Mouse (Mus musculus): ENCODE data around the gene Serpinf2. TPM values are rescaled to one million over a fixed set of nuclear protein-coding genes. Genes with fewer than 3 reads are reported as not detected.

The Serpinf2 gene
- polyA plus RNA-seq, 1 experiment from 2014 or later = not detected

GRCm38 (mm10) chr11:75461743-75462252 lies 22.4 kb upstream of the Serpinf2 start:
- ATAC-seq (ENCODE audit: low FRiP score, low TSS enrichment) = peak; percentile 44; the same call in 1 of the 2 replicates
- WGBS = under 1% methylated on average over 30 of the region's 30 CpGs

GRCm38 (mm10) chr11:75460844-75461742 lies 21.7 kb upstream of the Serpinf2 start, which contains the start of gene Tlcd2:
Gene Tlcd2 (plus strand): TSS chr11:75461715.
- Histone ChIP-seq H3K27ac (replicated peaks; ENCODE audit: low read depth, low read length) (peak within 1 kb of the TSS; percentile 73), H3K9ac (replicated peaks; ENCODE audit: low read length) (peak within 1 kb of the TSS; percentile 62), H3K4me1 (ENCODE audit: control insufficient read depth, insufficient read depth, low read length) (peaks cover 21% of the 10 kb centered on the region), H3K4me2 (ENCODE audit: low read length) (peak within 1 kb of the TSS; percentile 96), H3K9me3 (ENCODE audit: control insufficient read depth, low read length) (no peaks in the 10 kb centered on the region), H3K27me3 (ENCODE audit: control insufficient read depth, insufficient read depth, low read length) (no peaks in the 10 kb centered on the region), H3K36me3 (ENCODE audit: control insufficient read depth, insufficient read depth, low read length) (peaks cover 13% of the 10 kb centered on the region), H3K4me3 (replicated peaks; ENCODE audit: low read depth, low read length) (peak within 1 kb of the TSS; percentile 75)
- WGBS = under 1% methylated on average over 46 of the region's 46 CpGs
- peak; percentile 100 for DNase-seq
- ATAC-seq (ENCODE audit: low FRiP score, low TSS enrichment) = peak; percentile 97

More at GRCm38 (mm10) chr11:75461743-75462252, 22.4 kb upstream of the Serpinf2 start:
- H3K36me3 ChIP-seq (ENCODE audit: control insufficient read depth, insufficient read depth, low read length) = peaks cover 13% of the 10 kb centered on the region
- H3K4me1 ChIP-seq (ENCODE audit: control insufficient read depth, insufficient read depth, low read length) = peaks cover 21% of the 10 kb centered on the region
- H3K4me3 ChIP-seq (replicated peaks; ENCODE audit: low read depth, low read length) = peak overlapping the region; percentile 75
- peak; percentile 10 for DNase-seq
- no peaks in the 10 kb centered on the region for H3K9me3 ChIP-seq (ENCODE audit: control insufficient read depth, low read length)
- H3K4me2 ChIP-seq (ENCODE audit: low read length) = peak overlapping the region; percentile 96
- H3K9ac ChIP-seq (replicated peaks; ENCODE audit: low read length) = peak overlapping the region; percentile 62
- H3K27me3 ChIP-seq (ENCODE audit: control insufficient read depth, insufficient read depth, low read length) = no peaks in the 10 kb centered on the region
- H3K27ac ChIP-seq (replicated peaks; ENCODE audit: low read depth, low read length) = peak overlapping the region; percentile 49; the same call in 1 of the 2 replicates

DNA sequence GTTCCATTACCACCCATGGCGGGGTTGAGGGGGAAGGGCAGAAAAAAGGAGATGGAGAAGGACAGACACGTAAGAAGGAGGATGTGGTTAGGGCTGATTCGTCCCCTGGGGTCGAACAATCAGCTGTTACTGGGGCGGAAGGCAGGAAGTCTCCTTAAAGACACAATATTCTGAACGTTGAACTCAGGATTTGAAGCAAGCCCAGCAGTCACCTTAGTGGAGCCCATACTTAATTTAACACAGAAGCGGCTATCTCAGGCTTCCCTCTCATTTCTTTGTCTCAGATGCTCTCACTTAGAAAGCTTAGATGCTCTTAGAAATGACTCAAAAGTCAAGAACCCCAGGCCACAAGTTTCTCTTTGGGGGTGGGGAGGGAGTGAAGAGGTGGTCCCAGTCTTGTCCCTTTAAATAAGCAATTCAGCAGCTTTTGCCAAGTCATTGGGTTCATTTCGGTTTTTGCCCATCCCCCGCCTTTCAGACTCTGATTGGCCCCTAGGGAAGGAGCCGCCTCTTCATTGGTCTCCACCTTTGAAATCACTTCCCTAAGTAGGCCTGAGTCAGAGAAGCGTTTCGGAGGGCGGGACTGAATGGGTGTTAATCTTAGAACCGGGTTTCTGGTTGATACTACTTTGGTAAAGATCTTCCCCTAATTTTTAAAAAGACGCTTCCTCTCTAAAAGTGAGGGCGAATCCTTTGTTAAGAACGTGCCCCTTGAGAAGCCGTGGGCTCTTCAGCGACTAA lies 20.9 kb upstream of the Serpinf2 start:
- Histone ChIP-seq H3K4me3 (replicated peaks; ENCODE audit: low read depth, low read length) (peak overlapping the region; percentile 75), H3K27ac (replicated peaks; ENCODE audit: low read depth, low read length) (peak overlapping the region; percentile 73), H3K4me2 (ENCODE audit: low read length) (peak overlapping the region; percentile 68), H3K27me3 (ENCODE audit: control insufficient read depth, insufficient read depth, low read length) (no peaks in the 10 kb centered on the region), H3K4me1 (ENCODE audit: control insufficient read depth, insufficient read depth, low read length) (peaks cover 21% of the 10 kb centered on the region), H3K9ac (replicated peaks; ENCODE audit: low read length) (peak overlapping the region; percentile 1; the same call in 1 of the 2 replicates), H3K9me3 (ENCODE audit: control insufficient read depth, low read length) (no peaks in the 10 kb centered on the region), H3K36me3 (ENCODE audit: control insufficient read depth, insufficient read depth, low read length) (peaks cover 5% of the 10 kb centered on the region)
- DNase-seq = peak; percentile 88
- WGBS = 2% methylated on average over 19 of the region's 19 CpGs
- no peak for ATAC-seq (ENCODE audit: low FRiP score, low TSS enrichment)

DNA sequence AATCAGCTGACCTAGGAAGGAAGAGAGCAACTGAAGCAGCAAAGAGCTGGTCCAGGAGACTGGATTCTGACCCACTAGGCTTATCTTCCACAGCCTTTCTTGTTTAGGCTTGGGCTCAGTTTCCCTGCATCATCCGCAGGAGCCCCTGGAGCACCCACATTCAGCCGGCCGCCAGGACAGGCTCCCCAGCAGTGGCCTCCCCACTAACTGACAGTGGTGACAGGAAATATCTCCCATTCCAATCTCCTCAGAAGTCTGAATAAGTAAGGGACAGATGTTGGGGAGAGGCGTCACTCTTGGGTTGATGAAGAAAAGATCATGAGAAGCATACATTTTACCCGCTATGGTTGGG lies 20.3 kb upstream of the Serpinf2 start:
- no peak for DNase-seq
- no peaks in the 10 kb centered on the region for H3K36me3 ChIP-seq (ENCODE audit: control insufficient read depth, insufficient read depth, low read length)
- H3K4me1 ChIP-seq (ENCODE audit: control insufficient read depth, insufficient read depth, low read length) = peaks cover 26% of the 10 kb centered on the region
- no peak for ATAC-seq (ENCODE audit: low FRiP score, low TSS enrichment)
- WGBS = 24% methylated on average over 5 of the region's 5 CpGs
- peak overlapping the region; percentile 68 for H3K4me2 ChIP-seq (ENCODE audit: low read length)
- no peak overlapping the region for H3K9ac ChIP-seq (replicated peaks; ENCODE audit: low read length)
- 0 out of 2 replicates have a peak overlapping the region, but pooled peaks have one; percentile 73 for H3K27ac ChIP-seq (replicated peaks; ENCODE audit: low read depth, low read length)
- no peak overlapping the region for H3K4me3 ChIP-seq (replicated peaks; ENCODE audit: low read depth, low read length)
- H3K27me3 ChIP-seq (ENCODE audit: control insufficient read depth, insufficient read depth, low read length) = no peaks in the 10 kb centered on the region
- no peaks in the 10 kb centered on the region for H3K9me3 ChIP-seq (ENCODE audit: control insufficient read depth, low read length)

- DNase-seq = no peak
- Histone ChIP-seq H3K4me2 (ENCODE audit: low read length) (no peak overlapping the region), H3K4me1 (ENCODE audit: control insufficient read depth, insufficient read depth, low read length) (peaks cover 27% of the 10 kb centered on the region), H3K9me3 (ENCODE audit: control insufficient read depth, low read length) (no peaks in the 10 kb centered on the region), H3K27me3 (ENCODE audit: control insufficient read depth, insufficient read depth, low read length) (no peaks in the 10 kb centered on the region), H3K27ac (replicated peaks; ENCODE audit: low read depth, low read length) (no peak overlapping the region), H3K9ac (replicated peaks; ENCODE audit: low read length) (no peak overlapping the region), H3K36me3 (ENCODE audit: control insufficient read depth, insufficient read depth, low read length) (no peaks in the 10 kb centered on the region), H3K4me3 (replicated peaks; ENCODE audit: low read depth, low read length) (no peak overlapping the region)
- WGBS = 79% methylated on average over 5 of the region's 5 CpGs
- ATAC-seq (ENCODE audit: low FRiP score, low TSS enrichment) = no peak
Measured at GRCm38 (mm10) chr11:75459141-75459711, 19.8 kb upstream of the Serpinf2 start.

DNA sequence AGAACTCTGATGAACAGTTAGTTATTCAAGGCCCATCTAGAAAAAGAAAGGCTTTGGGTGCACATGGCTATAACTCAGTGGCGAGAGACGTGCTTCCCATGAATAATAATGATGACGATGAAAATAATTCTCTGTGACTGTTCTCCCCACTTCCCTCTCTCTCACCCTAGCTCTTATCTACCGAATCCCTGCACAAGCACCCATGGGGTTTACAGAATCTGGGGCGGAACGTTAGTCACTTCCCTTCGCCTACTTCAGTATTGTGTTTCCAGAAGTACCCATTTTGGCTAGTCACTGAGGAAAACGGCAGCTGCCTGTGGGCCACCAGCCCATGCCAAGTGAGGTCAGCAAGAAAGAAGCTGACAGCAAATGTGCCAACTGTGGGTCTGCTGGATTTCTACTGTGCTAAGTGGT lies 19.2 kb upstream of the Serpinf2 start:
- no peak overlapping the region for H3K9ac ChIP-seq (replicated peaks; ENCODE audit: low read length)
- H3K36me3 ChIP-seq (ENCODE audit: control insufficient read depth, insufficient read depth, low read length) = no peaks in the 10 kb centered on the region
- DNase-seq (no peak), ATAC-seq (ENCODE audit: low FRiP score, low TSS enrichment) (no peak)
- H3K27me3 ChIP-seq (ENCODE audit: control insufficient read depth, insufficient read depth, low read length) = no peaks in the 10 kb centered on the region
- H3K4me3 ChIP-seq (replicated peaks; ENCODE audit: low read depth, low read length) = no peak overlapping the region
- WGBS = 79% methylated on average over 8 of the region's 8 CpGs
- peaks cover 31% of the 10 kb centered on the region for H3K4me1 ChIP-seq (ENCODE audit: control insufficient read depth, insufficient read depth, low read length)
- H3K9me3 ChIP-seq (ENCODE audit: control insufficient read depth, low read length) = no peaks in the 10 kb centered on the region
- H3K27ac ChIP-seq (replicated peaks; ENCODE audit: low read depth, low read length) = no peak overlapping the region
- no peak overlapping the region for H3K4me2 ChIP-seq (ENCODE audit: low read length)

DNA sequence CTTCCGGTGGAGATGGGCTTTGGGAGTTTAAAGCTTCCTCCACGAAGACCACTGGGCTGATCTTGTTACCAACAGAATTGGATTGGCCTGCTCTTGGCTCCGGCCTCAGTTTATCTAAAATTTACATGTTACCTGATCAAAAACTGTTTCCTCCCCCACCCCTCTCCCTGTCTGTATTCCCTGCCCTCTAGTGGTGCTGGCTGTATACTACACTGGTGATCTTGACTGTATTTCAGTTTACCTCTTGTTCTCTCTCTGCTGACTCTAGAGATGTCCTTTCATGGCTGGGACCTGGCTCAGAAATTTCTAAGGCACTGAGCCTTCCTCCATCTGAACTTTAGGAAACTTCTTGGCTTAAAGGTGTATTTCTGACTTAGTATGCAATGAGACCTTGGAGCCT lies 18.8 kb upstream of the Serpinf2 start:
- H3K9me3 ChIP-seq (ENCODE audit: control insufficient read depth, low read length) = no peaks in the 10 kb centered on the region
- no peaks in the 10 kb centered on the region for H3K36me3 ChIP-seq (ENCODE audit: control insufficient read depth, insufficient read depth, low read length)
- H3K27ac ChIP-seq (replicated peaks; ENCODE audit: low read depth, low read length) = no peak overlapping the region
- H3K27me3 ChIP-seq (ENCODE audit: control insufficient read depth, insufficient read depth, low read length) = no peaks in the 10 kb centered on the region
- peaks cover 33% of the 10 kb centered on the region for H3K4me1 ChIP-seq (ENCODE audit: control insufficient read depth, insufficient read depth, low read length)
- H3K9ac ChIP-seq (replicated peaks; ENCODE audit: low read length) = no peak overlapping the region
- no peak for ATAC-seq (ENCODE audit: low FRiP score, low TSS enrichment)
- DNase-seq = peak; percentile 64
- no peak overlapping the region for H3K4me2 ChIP-seq (ENCODE audit: low read length)
- H3K4me3 ChIP-seq (replicated peaks; ENCODE audit: low read depth, low read length) = no peak overlapping the region
- 22% methylated on average over 3 of the region's 3 CpGs for WGBS

DNA sequence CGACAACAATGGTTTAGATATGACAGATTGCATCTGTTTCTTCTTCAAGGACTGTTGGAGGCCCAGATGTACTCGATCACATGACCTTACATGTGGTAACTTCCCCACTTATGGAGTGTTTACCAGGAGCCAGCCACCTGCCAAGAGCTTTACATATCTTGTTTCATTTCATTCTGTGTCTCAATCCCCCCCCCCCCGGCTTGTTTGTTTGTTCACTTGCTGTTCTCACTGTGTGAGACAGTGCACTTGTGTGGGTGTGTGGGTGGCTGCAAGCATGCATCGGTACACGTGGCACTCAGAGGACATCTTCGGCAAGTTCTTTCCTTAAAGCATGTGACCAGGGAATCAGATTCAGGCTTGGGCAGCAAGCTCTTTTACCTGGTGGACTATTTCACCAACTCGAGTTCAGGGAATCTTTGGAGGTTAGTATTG lies 17.1 kb upstream of the Serpinf2 start:
- no peak overlapping the region for H3K4me3 ChIP-seq (replicated peaks; ENCODE audit: low read depth, low read length)
- no peak overlapping the region for H3K4me2 ChIP-seq (ENCODE audit: low read length)
- 91% methylated on average over 7 of the region's 7 CpGs for WGBS
- ATAC-seq (ENCODE audit: low FRiP score, low TSS enrichment) = no peak
- H3K4me1 ChIP-seq (ENCODE audit: control insufficient read depth, insufficient read depth, low read length) = peaks cover 19% of the 10 kb centered on the region
- H3K9ac ChIP-seq (replicated peaks; ENCODE audit: low read length) = no peak overlapping the region
- no peaks in the 10 kb centered on the region; the same call in 1 of the 2 replicates for H3K36me3 ChIP-seq (ENCODE audit: control insufficient read depth, insufficient read depth, low read length)
- H3K27me3 ChIP-seq (ENCODE audit: control insufficient read depth, insufficient read depth, low read length) = no peaks in the 10 kb centered on the region
- H3K27ac ChIP-seq (replicated peaks; ENCODE audit: low read depth, low read length) = no peak overlapping the region
- no peak for DNase-seq
- no peaks in the 10 kb centered on the region for H3K9me3 ChIP-seq (ENCODE audit: control insufficient read depth, low read length)

All from midbrain, embryonic 14.5 days (tissue).